Mouse (Mus musculus) liver, embryonic 11.5 days (tissue): ENCODE data around the gene Hs3st5. TPM values are rescaled to one million over a fixed set of nuclear protein-coding genes. Genes with fewer than 3 reads are reported as not detected.
A peak's percentile ranks its signal among the peaks of the same experiment; 100 is the strongest.

Experiments used
- ATAC-seq: fragments of 200-750 bp; cut with Nextera tagmentation; replicated peaks from 2 replicates; pipeline ENCODE4 v1.8.0; 2017; ENCODE audit warnings: moderate number of reproducible peaks, mild to moderate bottlenecking, moderate TSS enrichment, moderate library complexity; ENCODE audit not compliant: low FRiP score
- DNase-seq: peaks from one replicate; pipeline ENCODE4 v3.0.0-alpha.2; 2017; ENCODE audit warnings: low spot score
- H3K27ac ChIP-seq: fragments of 300-500 bp; sonication (generic); 2 replicates; pipeline ENCODE4 v1.5.1; 2014; ENCODE audit warnings: mild to moderate bottlenecking, low read depth, low read length, control low read depth
- H3K27me3 ChIP-seq: fragments of 300-500 bp; sonication (generic); replicated peaks from 2 replicates; pipeline ENCODE4 v1.6.1; 2014; ENCODE audit warnings: low read length, mixed read lengths; ENCODE audit not compliant: control insufficient read depth, insufficient read depth
- H3K36me3 ChIP-seq: fragments of 300-500 bp; sonication (generic); 2 replicates; pipeline ENCODE4 v1.6.1; 2014; ENCODE audit warnings: mild to moderate bottlenecking, low read length, moderate library complexity, mixed read lengths; ENCODE audit not compliant: control insufficient read depth, insufficient read depth
- H3K4me1 ChIP-seq: fragments of 300-500 bp; sonication (generic); replicated peaks from 2 replicates; pipeline ENCODE4 v1.6.1; 2014; ENCODE audit warnings: low read length, mixed read lengths; ENCODE audit not compliant: control insufficient read depth, insufficient read depth
- H3K4me2 ChIP-seq: fragments of 300-500 bp; sonication (generic); 2 replicates; pipeline ENCODE4 v1.6.1; 2014; ENCODE audit warnings: mild to moderate bottlenecking, control low read depth, moderate library complexity
- H3K4me3 ChIP-seq: fragments of 300-500 bp; sonication (generic); 2 replicates; pipeline ENCODE4 v1.5.1; 2014; ENCODE audit warnings: low read depth, low read length, control low read depth
- H3K9ac ChIP-seq: fragments of 300-500 bp; sonication (generic); 2 replicates; pipeline ENCODE4 v1.6.1; 2014; ENCODE audit warnings: low read depth, low read length, control low read depth
- H3K9me3 ChIP-seq: fragments of 300-500 bp; sonication (generic); 2 replicates; pipeline ENCODE4 v1.6.1; 2016; ENCODE audit warnings: low read length, inconsistent platforms, mixed read lengths; ENCODE audit not compliant: control insufficient read depth
- WGBS: fragments of 180-500 bp; shearing (Covaris S2); extraction: QIAGEN DNeasy Blood & Tissue Kit; methylation state at CpG from one replicate; pipeline ENCODE4 v1.1.7; 2014; 5-methylcytosine and 5-hydroxymethylcytosine counted together
- polyA plus RNA-seq: library from polyadenylated mRNA; unstranded; fragments of >200 nt; fragmentation: Nextera tagmentation; extraction: Ambion mirVana; gene quantifications from 2 replicates; pipeline ENCODE4 v1.2.1, GENCODE M21; 2014

Hs3st5 gene
- polyA plus RNA-seq, 1 experiment from 2014 or later, result 0.07 TPM

GRCm38 (mm10) chr10:36493566-36493965 lies 13.0 kb upstream of the Hs3st5 start:
- no peak for DNase-seq
- no peaks in the 10 kb centered on the region for H3K9me3 ChIP-seq
- ATAC-seq, result no peak
- H3K4me2 ChIP-seq, result no peak overlapping the region
- H3K36me3 ChIP-seq, result no peaks in the 10 kb centered on the region
- WGBS, result 75% methylated on average over 1 of the region's 1 CpGs
- H3K4me3 ChIP-seq, result no peak overlapping the region
- no peaks in the 10 kb centered on the region for H3K27me3 ChIP-seq
- no peaks in the 10 kb centered on the region for H3K4me1 ChIP-seq
- H3K27ac ChIP-seq, result no peak overlapping the region
- no peak overlapping the region for H3K9ac ChIP-seq

GRCm38 (mm10) chr10:36499713-36500112 lies 6.9 kb upstream of the Hs3st5 start:
- no peak overlapping the region for H3K4me2 ChIP-seq
- 76% methylated on average over 1 of the region's 1 CpGs for WGBS
- no peak overlapping the region for H3K4me3 ChIP-seq
- H3K36me3 ChIP-seq, result no peaks in the 10 kb centered on the region
- H3K27ac ChIP-seq, result no peak overlapping the region
- no peak overlapping the region for H3K9ac ChIP-seq
- H3K4me1 ChIP-seq, result no peaks in the 10 kb centered on the region
- H3K27me3 ChIP-seq, result no peaks in the 10 kb centered on the region
- no peaks in the 10 kb centered on the region for H3K9me3 ChIP-seq
- DNase-seq (no peak), ATAC-seq (no peak)

GRCm38 (mm10) chr10:36506033-36506726 lies 434 bp upstream of the Hs3st5 start:
- Histone ChIP-seq H3K9ac (no peak overlapping the region), H3K36me3 (no peaks in the 10 kb centered on the region), H3K4me1 (no peaks in the 10 kb centered on the region), H3K9me3 (no peaks in the 10 kb centered on the region), H3K4me2 (peak overlapping the region; percentile 83), H3K27me3 (peaks cover 31% of the 10 kb centered on the region), H3K27ac (no peak overlapping the region), H3K4me3 (peak overlapping the region; percentile 53)
- 9% methylated on average over 13 of the region's 13 CpGs for WGBS
- peak; percentile 45; the same call in 1 of the 2 replicates for ATAC-seq
- DNase-seq, result peak; percentile 31

GRCm38 (mm10) chr10:36507556-36507870 lies 899 bp downstream of the Hs3st5 start:
- peak overlapping the region; percentile 53 for H3K4me3 ChIP-seq

GRCm38 (mm10) chr10:36507991-36508546 lies 1.5 kb downstream of the Hs3st5 start:
- Histone ChIP-seq H3K36me3 (no peaks in the 10 kb centered on the region), H3K4me1 (no peaks in the 10 kb centered on the region), H3K9ac (no peak overlapping the region), H3K9me3 (no peaks in the 10 kb centered on the region), H3K27me3 (peaks cover 31% of the 10 kb centered on the region), H3K4me2 (peak overlapping the region; percentile 83), H3K27ac (no peak overlapping the region), H3K4me3 (peak overlapping the region; percentile 53)
- 1% methylated on average over 18 of the region's 18 CpGs for WGBS
- no peak for ATAC-seq
- DNase-seq, result peak; percentile 31

More at GRCm38 (mm10) chr10:36507556-36507870, 899 bp downstream of the Hs3st5 start:
- Histone ChIP-seq H3K27ac (no peak overlapping the region), H3K4me2 (peak overlapping the region; percentile 83), H3K36me3 (no peaks in the 10 kb centered on the region), H3K4me1 (no peaks in the 10 kb centered on the region), H3K9ac (no peak overlapping the region), H3K27me3 (peaks cover 31% of the 10 kb centered on the region), H3K9me3 (no peaks in the 10 kb centered on the region)
- ATAC-seq (no peak), DNase-seq (no peak)
- 1% methylated on average over 15 of the region's 15 CpGs for WGBS

- H3K9me3 ChIP-seq, result no peaks in the 10 kb centered on the region
- H3K9ac ChIP-seq, result no peak overlapping the region
- WGBS, result 76% methylated on average over 4 of the region's 4 CpGs
- no peak overlapping the region for H3K4me2 ChIP-seq
- no peak overlapping the region for H3K4me3 ChIP-seq
- ATAC-seq, result no peak
- peaks cover 31% of the 10 kb centered on the region for H3K27me3 ChIP-seq
- H3K4me1 ChIP-seq, result no peaks in the 10 kb centered on the region
- H3K27ac ChIP-seq, result no peak overlapping the region
- no peak for DNase-seq
- no peaks in the 10 kb centered on the region for H3K36me3 ChIP-seq
These were observed 2.9 kb downstream of the Hs3st5 start for GRCm38 (mm10) chr10:36509477-36509876.

- DNase-seq (no peak), ATAC-seq (no peak)
- H3K9me3 ChIP-seq, result no peaks in the 10 kb centered on the region
- H3K4me1 ChIP-seq, result no peaks in the 10 kb centered on the region
- H3K4me2 ChIP-seq, result no peak overlapping the region
- no peak overlapping the region for H3K27ac ChIP-seq
- H3K4me3 ChIP-seq, result no peak overlapping the region
- H3K9ac ChIP-seq, result no peak overlapping the region
- no peaks in the 10 kb centered on the region for H3K36me3 ChIP-seq
- H3K27me3 ChIP-seq, result no peaks in the 10 kb centered on the region
These were observed 17.3 kb downstream of the Hs3st5 start for GRCm38 (mm10) chr10:36523881-36524280.

GRCm38 (mm10) chr10:36533633-36534335 lies 27.2 kb downstream of the Hs3st5 start:
- no peak for DNase-seq

GRCm38 (mm10) chr10:36546622-36547021 lies 40.0 kb downstream of the Hs3st5 start:
- no peak overlapping the region for H3K4me2 ChIP-seq
- 38% methylated on average over 2 of the region's 2 CpGs for WGBS
- ATAC-seq (no peak), DNase-seq (no peak)
- no peak overlapping the region for H3K9ac ChIP-seq
- no peaks in the 10 kb centered on the region for H3K4me1 ChIP-seq
- no peaks in the 10 kb centered on the region for H3K27me3 ChIP-seq
- H3K4me3 ChIP-seq, result no peak overlapping the region
- no peaks in the 10 kb centered on the region for H3K9me3 ChIP-seq
- H3K27ac ChIP-seq, result no peak overlapping the region
- no peaks in the 10 kb centered on the region for H3K36me3 ChIP-seq

More at GRCm38 (mm10) chr10:36533633-36534335, 27.2 kb downstream of the Hs3st5 start:
- no peak overlapping the region for H3K4me2 ChIP-seq
- H3K9ac ChIP-seq, result no peak overlapping the region
- H3K27me3 ChIP-seq, result no peaks in the 10 kb centered on the region
- no peak for ATAC-seq
- no peak overlapping the region for H3K27ac ChIP-seq
- H3K36me3 ChIP-seq, result no peaks in the 10 kb centered on the region
- 77% methylated on average over 4 of the region's 4 CpGs for WGBS
- H3K4me3 ChIP-seq, result no peak overlapping the region
- H3K4me1 ChIP-seq, result no peaks in the 10 kb centered on the region
- no peaks in the 10 kb centered on the region for H3K9me3 ChIP-seq
